Mouse (Mus musculus) ES-CJ7 (cell line): ENCODE data around the gene Camk1g.

ENCODE experiments used
- DNase-seq: peaks from one replicate; pipeline ENCODE4 v3.0.0; 2011; ENCODE audit warnings: low read depth, low spot score

The Camk1g gene

GRCm38 (mm10) chr1:193376478-193377134 is 6.5 kb upstream of the Camk1g start:
- DNase-seq, result peak; percentile 80

- peak; percentile 59 for DNase-seq
Measured at GRCm38 (mm10) chr1:193373906-193374413, 3.9 kb upstream of the Camk1g start.

DNA sequence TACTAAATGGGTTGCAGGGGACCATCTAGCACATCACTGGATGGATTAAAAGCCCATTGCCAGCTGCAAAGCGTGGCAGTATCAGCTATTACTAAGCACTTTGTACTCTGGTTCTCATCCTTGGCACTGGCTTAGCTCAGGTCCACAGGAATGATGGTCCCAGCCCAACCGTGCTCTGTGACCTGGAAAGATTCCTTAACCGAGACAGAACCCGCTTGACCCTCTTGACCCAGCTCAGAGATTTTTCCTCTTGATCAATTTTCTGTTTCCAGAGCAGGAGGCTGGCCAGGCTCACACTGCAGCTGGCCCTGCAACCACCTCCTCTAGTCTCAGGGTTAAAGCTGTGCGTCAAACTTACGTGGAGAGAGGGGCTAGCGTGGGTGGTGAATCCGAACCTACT is 1.0 kb downstream of the Camk1g start:
- DNase-seq, result no peak

DNA sequence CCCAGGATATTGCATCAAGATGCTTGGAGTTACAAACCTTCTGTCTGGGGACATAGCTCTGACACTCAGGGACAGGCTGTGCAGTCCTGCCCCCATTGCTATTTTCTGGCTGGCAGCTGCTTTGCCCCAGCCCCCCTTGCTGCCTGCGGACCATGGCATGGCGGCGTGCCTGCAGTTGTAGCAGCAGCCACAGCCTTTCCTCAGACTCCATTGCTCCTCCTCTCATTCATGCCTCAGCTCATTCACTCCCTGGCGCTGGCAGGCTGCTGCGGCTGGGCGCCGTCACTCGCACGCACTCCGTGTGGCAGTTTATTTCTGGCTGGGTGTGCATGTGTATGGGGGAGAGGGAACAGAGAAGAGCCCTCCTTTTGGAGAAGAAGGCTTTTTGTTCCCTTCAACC is 2.0 kb downstream of the Camk1g start:
- no peak for DNase-seq

- peak; percentile 55 for DNase-seq
Measured at GRCm38 (mm10) chr1:193363801-193364231, 6.3 kb downstream of the Camk1g start.

GRCm38 (mm10) chr1:193362078-193362477 is 8.0 kb downstream of the Camk1g start:
- DNase-seq, result no peak

DNA sequence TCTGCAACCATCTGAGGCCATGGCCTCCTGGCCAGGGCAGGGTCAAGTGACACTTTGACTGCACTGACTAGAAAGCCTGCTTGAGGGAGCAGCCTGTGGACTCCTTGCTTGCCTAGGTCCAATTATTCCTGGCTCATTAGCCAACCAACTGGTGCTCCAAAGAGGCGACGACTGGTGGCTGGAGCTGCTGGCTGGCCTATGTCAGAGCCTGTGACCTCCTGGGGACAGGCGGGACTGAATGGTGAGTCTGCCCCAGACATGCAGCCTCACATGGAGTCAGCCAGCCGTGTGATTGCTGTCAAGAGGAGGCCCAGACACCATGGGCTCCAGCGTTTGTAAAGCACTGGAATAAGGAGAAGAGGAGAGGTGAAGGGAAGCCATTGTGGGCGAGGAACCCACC is 8.9 kb downstream of the Camk1g start:
- DNase-seq, result no peak

GRCm38 (mm10) chr1:193359199-193359598 is 10.9 kb downstream of the Camk1g start:
- DNase-seq, result no peak

DNA sequence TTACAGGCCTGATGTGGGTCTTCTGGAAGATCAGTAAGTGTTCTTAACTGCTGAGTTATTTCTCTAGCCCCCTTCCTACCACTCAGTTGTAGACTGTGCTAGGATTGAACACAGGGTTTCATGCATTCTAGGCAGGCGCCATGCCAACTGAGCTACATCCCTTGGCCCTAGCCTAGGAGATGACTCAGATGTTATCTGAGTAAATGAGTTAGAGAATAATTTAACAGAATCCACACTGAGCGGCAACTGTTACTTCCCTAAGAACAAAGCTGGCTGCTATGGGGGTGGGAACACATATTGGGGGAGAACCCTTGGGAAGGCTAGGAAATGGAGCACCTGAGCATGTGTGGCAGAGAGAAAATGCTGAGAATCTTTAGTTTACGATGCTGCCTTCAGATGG is 18.5 kb downstream of the Camk1g start:
- DNase-seq, result no peak

GRCm38 (mm10) chr1:193350546-193350801 is 19.6 kb downstream of the Camk1g start:
- DNase-seq, result no peak

GRCm38 (mm10) chr1:193349702-193350545 is 20.2 kb downstream of the Camk1g start:
- DNase-seq, result no peak

- no peak for DNase-seq
Measured at GRCm38 (mm10) chr1:193348261-193348962, 21.7 kb downstream of the Camk1g start.

DNA sequence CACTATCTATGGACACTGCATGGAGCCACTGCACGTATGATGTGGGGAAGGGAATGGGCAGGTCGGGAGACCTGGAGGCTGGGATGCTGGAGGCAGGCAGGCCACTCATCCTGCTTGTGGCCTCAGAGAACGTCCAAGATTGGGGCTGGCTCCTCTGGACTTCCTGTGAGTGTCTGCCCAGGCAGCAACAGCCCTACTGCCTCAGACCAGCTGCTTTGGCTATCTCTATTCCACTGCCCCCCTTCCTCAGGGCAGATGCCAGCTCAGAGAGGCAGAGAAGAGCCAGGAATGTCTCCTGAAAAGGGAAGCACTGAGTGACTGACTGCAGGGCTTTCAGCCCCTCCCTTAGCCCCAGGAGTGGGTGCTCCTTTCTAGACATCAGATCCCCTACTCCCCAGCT is 23.2 kb downstream of the Camk1g start:
- DNase-seq, result no peak

DNA sequence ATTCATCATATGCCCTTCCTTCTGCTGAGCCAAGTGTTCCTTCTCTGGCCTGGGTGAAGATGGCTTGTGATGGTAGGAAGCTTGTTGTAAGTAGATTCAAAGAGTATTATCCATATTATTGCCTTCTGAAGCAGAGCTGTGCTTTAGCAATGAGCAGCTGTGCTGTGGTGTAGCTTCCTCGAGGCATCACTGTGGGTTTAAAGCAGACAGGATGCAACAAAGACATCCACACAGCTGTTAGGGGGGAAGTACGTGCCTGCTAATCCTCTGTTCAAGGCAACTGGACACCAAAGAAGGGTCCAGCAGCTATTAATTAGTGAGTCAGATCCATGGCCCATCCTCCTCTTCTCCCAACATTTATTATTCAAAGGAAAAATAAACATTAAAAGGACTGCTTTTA is 25.1 kb downstream of the Camk1g start:
- no peak for DNase-seq

GRCm38 (mm10) chr1:193343853-193344252 is 26.2 kb downstream of the Camk1g start:
- DNase-seq, result no peak

DNA sequence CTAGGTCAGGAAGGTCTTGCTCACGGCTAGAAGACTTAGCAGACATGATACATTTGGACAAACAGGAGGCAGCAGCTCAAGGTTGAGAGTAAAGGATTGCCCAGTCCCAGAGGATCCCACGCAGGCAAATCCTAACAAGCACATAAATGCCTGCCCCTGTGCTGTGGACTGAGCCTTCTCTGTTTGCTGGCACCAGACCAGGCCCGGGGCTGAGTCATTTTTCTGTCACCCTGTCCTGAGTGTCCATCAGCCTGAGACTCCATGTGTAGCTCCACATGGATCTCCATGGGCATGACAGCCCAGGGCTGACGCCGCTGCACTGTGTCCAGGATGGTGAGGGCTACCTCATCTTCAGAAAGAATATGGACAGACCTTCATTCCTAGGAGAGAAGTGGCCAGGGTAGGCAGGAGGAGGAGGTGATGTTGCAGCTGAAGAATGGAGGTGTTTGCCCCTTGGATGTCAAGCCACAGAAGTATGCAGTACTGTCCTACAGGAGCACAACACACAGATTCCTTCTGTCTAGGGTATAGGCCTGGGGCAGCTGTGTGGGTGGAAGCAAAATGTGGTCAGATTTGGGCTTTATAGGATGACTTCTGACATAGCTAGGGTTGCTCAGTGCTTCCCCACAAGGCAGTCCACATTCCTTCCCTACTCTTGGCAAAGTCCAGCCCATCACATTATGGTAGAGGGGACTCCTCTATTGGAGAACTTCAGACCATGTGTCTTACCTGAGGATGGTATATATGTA is 27.7 kb downstream of the Camk1g start:
- no peak for DNase-seq

- no peak for DNase-seq
Measured at GRCm38 (mm10) chr1:193338363-193338995, 31.6 kb downstream of the Camk1g start.

DNA sequence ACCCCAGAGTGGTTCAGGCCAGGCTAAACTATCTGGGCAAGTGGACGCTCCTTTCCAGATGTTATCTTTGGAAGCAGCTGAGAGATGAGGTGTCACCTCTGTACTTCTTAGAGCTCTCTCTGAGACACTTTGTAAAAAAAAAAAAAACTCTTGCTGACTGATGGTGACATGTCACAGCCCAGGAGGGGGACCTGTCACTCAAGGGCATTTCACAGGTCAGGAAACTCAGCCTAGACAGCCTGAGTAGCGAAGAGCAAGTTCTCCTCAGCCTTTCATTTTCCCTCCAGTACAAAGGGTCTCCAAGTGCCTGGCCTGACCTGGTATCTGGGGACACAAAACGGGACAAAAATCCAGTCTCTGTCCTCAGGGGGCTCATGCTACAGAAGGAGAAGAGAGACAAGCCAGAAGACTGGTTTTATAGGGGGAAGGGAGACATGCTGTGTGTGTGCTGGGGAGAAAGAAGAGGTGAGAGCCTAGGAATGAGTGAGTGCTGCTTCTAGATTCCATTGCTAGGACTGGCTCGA is 32.2 kb downstream of the Camk1g start:
- DNase-seq, result no peak

- DNase-seq, result no peak
Measured at GRCm38 (mm10) chr1:193337018-193337321, 33.1 kb downstream of the Camk1g start.

DNA sequence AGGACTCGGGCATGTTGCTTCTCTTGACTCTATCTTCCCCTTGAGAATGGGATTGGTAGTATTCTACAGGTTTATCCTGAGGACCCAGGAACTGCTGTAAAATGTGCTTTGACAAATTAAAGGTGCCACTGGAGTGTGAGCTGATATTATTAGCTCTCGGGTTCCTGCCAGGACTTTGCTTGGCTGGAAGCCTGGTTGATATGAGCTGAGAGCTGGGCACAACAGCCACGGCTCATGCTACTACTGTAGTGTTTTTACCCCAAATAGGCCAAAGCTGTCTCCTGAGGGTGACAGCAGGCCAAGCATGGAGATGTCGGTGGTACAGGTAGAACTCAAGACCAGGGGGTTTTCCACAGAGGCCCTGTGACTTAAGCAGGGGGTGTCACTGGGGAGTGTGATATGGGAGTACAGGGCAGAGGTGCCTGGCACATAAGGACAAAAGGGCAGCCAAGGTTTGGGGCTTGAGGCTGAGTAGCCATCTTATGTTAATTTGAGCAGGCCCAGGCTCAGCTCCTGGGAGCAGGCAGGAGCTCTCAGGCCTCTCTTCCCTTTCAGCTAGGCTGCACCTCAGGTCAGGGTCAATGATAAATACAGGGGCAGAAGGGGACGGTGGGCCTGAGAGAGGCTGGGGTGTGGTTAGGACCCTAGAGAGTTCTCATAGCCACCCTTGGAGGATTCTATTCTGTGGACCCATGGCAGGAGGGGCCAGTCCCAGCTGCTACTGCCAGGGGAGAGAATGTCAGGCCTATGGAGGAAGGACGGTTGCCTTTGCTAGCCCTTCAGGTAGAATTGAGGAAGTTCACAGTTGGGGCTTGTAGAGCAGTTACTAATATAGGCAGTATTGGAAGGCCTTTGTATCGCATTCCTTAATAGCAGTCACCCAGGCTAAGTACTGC is 33.7 kb downstream of the Camk1g start:
- no peak for DNase-seq
